Mouse (Mus musculus): Measurements from ENCODE around the gene Tspan5. TPM values are rescaled to one million over a fixed set of nuclear protein-coding genes. Genes with fewer than 3 reads are reported as not detected.

Tspan5 gene
- polyA plus RNA-seq, 1 experiment from 2014 or later, result 25.3 TPM

- H3K4me3 ChIP-seq, result no peak overlapping the region
- H3K4me1 ChIP-seq, result peaks cover 38% of the 10 kb centered on the region
- H3K9me3 ChIP-seq, result no peaks in the 10 kb centered on the region
- peaks cover under 1% of the 10 kb centered on the region; the same call in 1 of the 2 replicates for H3K36me3 ChIP-seq (replicated peaks)
- no peak for DNase-seq (ENCODE audit: extremely low spot score, low spot score)
- 92% methylated on average over 10 of the region's 10 CpGs for WGBS
- H3K27ac ChIP-seq, result no peak overlapping the region
- H3K27me3 ChIP-seq (ENCODE audit: poor library complexity, severe bottlenecking), result no peaks in the 10 kb centered on the region
Observed at GRCm38 (mm10) chr3:138889769-138890295, 147.8 kb downstream of the Tspan5 start.

- 55% methylated on average over 5 of the region's 5 CpGs for WGBS
- peaks cover 26% of the 10 kb centered on the region for H3K36me3 ChIP-seq (replicated peaks)
Observed at GRCm38 (mm10) chr3:138893520-138893919, 151.5 kb downstream of the Tspan5 start.

GRCm38 (mm10) chr3:138897500-138897899 is 155.5 kb downstream of the Tspan5 start:
- DNase-seq (ENCODE audit: extremely low spot score, low spot score), result no peak
- Histone ChIP-seq H3K27me3 (ENCODE audit: poor library complexity, severe bottlenecking) (no peaks in the 10 kb centered on the region), H3K36me3 (replicated peaks) (peaks cover 59% of the 10 kb centered on the region), H3K27ac (no peak overlapping the region), H3K4me3 (no peak overlapping the region), H3K9me3 (no peaks in the 10 kb centered on the region), H3K4me1 (peaks cover 24% of the 10 kb centered on the region)
- 85% methylated on average over 11 of the region's 11 CpGs for WGBS

More at GRCm38 (mm10) chr3:138893520-138893919, 151.5 kb downstream of the Tspan5 start:
- Histone ChIP-seq H3K4me1 (peaks cover 39% of the 10 kb centered on the region), H3K9me3 (no peaks in the 10 kb centered on the region), H3K27ac (peak overlapping the region; percentile 48; the same call in 1 of the 2 replicates), H3K27me3 (ENCODE audit: poor library complexity, severe bottlenecking) (no peaks in the 10 kb centered on the region), H3K4me3 (no peak overlapping the region)
- no peak for DNase-seq (ENCODE audit: extremely low spot score, low spot score)

DNA sequence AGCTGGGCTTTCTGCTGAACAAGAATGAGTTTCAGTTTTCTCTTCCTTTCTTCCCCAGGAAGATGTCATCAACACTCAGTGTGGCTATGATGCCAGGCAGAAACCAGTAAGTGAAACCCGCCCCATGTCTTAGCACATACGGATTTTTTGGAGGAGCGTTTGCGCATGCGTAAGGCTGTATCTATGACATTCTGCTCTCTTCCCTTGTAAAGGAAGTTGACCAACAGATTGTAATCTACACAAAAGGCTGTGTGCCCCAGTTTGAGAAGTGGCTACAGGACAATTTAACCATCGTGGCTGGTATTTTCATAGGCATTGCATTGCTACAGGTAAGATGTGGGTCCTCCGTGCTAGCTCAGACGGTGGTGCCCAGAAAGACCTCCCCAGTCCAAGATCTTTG is 156.1 kb downstream of the Tspan5 start:
- Histone ChIP-seq H3K4me3 (no peak overlapping the region), H3K27me3 (ENCODE audit: poor library complexity, severe bottlenecking) (no peaks in the 10 kb centered on the region), H3K27ac (no peak overlapping the region), H3K36me3 (replicated peaks) (peaks cover 64% of the 10 kb centered on the region), H3K9me3 (no peaks in the 10 kb centered on the region), H3K4me1 (peaks cover 19% of the 10 kb centered on the region)
- 96% methylated on average over 8 of the region's 8 CpGs for WGBS
- no peak for DNase-seq (ENCODE audit: extremely low spot score, low spot score)

DNA sequence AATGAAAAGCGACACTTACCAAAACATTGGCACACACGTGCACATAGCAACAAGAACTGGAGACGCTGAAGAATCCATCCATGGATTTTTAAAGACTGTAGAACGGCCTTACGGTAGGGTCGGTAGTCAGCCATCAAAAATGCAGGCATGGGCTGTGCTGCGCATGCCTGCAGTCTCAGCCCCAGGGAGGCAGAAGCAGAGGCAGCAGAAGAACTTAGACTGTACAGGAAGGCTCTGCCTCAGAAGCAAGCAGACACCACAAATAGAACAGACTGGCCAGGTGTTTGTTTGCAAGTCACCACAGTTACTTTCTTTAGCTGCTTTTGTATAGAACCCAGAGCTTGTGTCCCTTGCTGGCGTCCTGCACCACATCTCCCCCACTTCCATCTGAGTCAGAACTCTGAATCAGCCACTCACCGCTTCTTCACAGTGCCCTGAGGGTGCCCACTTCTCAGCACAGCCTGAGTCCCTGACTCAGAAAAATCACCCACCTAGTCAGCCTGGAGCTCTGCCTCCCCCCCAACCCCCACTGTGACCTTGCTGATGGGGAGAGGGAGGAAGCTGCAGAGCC is 158.7 kb downstream of the Tspan5 start:
- H3K27ac ChIP-seq, result no peak overlapping the region
- DNase-seq (ENCODE audit: extremely low spot score, low spot score), result no peak
- no peaks in the 10 kb centered on the region for H3K27me3 ChIP-seq (ENCODE audit: poor library complexity, severe bottlenecking)
- no peaks in the 10 kb centered on the region for H3K9me3 ChIP-seq
- H3K4me3 ChIP-seq, result no peak overlapping the region
- H3K36me3 ChIP-seq (replicated peaks), result peaks cover 60% of the 10 kb centered on the region
- 93% methylated on average over 9 of the region's 9 CpGs for WGBS
- H3K4me1 ChIP-seq, result peaks cover 8% of the 10 kb centered on the region

DNA sequence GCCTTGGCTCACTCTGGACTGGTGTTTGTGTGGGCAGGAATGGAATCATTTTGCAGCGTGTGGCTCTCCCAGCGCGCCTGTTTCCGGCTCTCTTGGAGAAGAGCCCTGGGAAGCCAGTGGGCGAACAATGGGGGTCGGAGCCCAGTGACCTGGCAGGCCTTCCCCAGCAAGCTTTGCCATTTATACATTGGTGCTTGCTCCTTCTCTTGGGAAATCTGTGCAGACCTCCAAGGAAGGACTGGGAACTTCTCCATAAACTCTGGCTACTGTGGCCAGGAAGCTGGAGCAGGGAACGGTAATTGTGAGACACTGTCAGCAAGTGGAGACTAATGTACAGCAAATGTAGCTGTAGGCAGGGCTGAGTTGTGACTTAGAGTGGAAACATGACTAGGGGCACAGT is 163.7 kb downstream of the Tspan5 start:
- peaks cover 17% of the 10 kb centered on the region for H3K4me1 ChIP-seq
- no peaks in the 10 kb centered on the region for H3K27me3 ChIP-seq (ENCODE audit: poor library complexity, severe bottlenecking)
- no peaks in the 10 kb centered on the region for H3K9me3 ChIP-seq
- H3K4me3 ChIP-seq, result no peak overlapping the region
- WGBS, result 30% methylated on average over 7 of the region's 7 CpGs
- no peak for DNase-seq (ENCODE audit: extremely low spot score, low spot score)
- H3K27ac ChIP-seq, result peak overlapping the region; percentile 77
- H3K36me3 ChIP-seq (replicated peaks), result peaks cover 23% of the 10 kb centered on the region

DNA sequence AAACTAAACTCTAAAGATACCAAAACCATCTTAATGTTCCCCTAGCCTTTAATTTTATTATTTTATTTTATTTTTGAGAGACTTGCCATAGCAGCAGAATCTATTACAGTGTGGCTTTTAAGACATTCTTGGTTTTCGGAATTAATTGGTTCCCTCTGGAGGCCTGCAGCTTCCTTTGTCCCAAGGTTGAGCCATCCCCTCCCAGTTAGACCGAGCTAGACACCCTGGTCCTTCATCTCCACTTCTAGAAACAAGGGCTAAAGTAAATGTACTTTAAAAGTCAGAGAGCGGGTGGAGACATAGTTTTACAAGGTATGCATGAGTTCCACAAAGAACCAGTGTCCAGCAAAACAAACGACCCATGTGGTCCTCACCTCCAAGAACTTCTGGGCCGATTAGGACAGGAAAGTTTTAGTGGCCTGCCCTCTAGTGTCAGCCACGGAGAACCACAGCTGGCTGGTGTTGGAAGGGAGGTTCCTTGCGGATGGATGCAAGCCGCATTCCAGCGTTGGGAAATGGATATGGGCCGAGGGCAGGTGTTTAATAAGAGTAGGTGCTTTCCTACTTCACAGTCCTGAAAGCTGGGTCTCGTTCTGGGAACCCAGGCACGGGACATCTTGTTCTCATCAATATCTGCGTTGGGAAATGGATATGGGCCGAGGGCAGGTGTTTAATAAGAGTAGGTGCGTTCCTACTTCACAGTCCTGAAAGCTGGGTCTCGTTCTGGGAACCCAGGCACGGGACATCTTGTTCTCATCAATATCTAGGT is 164.3 kb downstream of the Tspan5 start:
- peak overlapping the region; percentile 77 for H3K27ac ChIP-seq
- WGBS, result 33% methylated on average over 17 of the region's 17 CpGs

GRCm38 (mm10) chr3:138909313-138909712 is 167.3 kb downstream of the Tspan5 start:
- Histone ChIP-seq H3K9me3 (no peaks in the 10 kb centered on the region), H3K4me3 (no peak overlapping the region), H3K36me3 (replicated peaks) (no peaks in the 10 kb centered on the region), H3K27me3 (ENCODE audit: poor library complexity, severe bottlenecking) (no peaks in the 10 kb centered on the region), H3K4me1 (peaks cover 17% of the 10 kb centered on the region), H3K27ac (no peak overlapping the region)
- 77% methylated on average over 2 of the region's 2 CpGs for WGBS
- peak; percentile 9 for DNase-seq (ENCODE audit: extremely low spot score, low spot score)

More for the DNA sequence above, 164.3 kb downstream of the Tspan5 start:
- Histone ChIP-seq H3K4me3 (no peak overlapping the region), H3K4me1 (peaks cover 17% of the 10 kb centered on the region), H3K27me3 (ENCODE audit: poor library complexity, severe bottlenecking) (no peaks in the 10 kb centered on the region), H3K36me3 (replicated peaks) (peaks cover 17% of the 10 kb centered on the region), H3K9me3 (no peaks in the 10 kb centered on the region)
- DNase-seq (ENCODE audit: extremely low spot score, low spot score), result peak; percentile 73

- WGBS, result 88% methylated on average over 8 of the region's 8 CpGs
- Histone ChIP-seq H3K9me3 (no peaks in the 10 kb centered on the region), H3K27ac (no peak overlapping the region), H3K4me3 (no peak overlapping the region), H3K36me3 (replicated peaks) (no peaks in the 10 kb centered on the region), H3K4me1 (peaks cover 6% of the 10 kb centered on the region), H3K27me3 (ENCODE audit: poor library complexity, severe bottlenecking) (no peaks in the 10 kb centered on the region)
- DNase-seq (ENCODE audit: extremely low spot score, low spot score), result no peak
Observed at GRCm38 (mm10) chr3:138912504-138912903, 170.5 kb downstream of the Tspan5 start.

DNA sequence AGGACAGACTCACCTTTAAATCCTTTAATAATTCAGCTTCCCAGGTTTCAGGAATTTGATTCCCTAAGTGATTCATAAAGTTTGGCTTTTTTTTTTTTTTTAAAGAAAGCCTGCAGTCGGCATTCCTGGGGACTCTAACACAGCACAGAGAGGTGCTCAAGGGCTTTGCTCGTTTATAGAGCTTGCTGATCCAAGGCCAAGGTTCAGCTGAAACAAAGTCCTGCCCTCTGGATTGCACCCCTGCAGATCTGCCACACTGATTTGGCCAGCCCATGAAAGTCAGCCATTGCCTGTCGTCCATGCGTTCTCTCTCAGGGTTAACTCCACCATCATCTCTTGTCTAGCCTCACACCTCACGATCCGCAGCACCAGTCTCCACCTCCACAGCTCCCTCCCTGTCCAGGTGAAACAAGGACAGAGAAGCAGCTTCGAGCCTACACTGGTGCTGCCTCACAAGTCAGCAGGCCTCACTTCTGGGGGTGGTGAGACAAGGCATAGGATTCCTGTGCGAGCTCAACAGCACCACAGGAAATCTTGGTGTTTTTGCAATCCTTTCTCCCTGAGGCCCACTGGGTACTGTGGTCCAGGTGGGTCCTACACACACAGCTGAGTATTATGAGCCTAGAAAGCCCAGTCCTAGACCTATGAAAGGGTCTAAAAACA is 172.8 kb downstream of the Tspan5 start:
- no peak overlapping the region for H3K27ac ChIP-seq
- DNase-seq (ENCODE audit: extremely low spot score, low spot score), result no peak
- no peaks in the 10 kb centered on the region for H3K9me3 ChIP-seq
- 78% methylated on average over 8 of the region's 8 CpGs for WGBS
- no peaks in the 10 kb centered on the region for H3K27me3 ChIP-seq (ENCODE audit: poor library complexity, severe bottlenecking)
- H3K4me3 ChIP-seq, result no peak overlapping the region
- peaks cover 6% of the 10 kb centered on the region for H3K4me1 ChIP-seq
- no peaks in the 10 kb centered on the region for H3K36me3 ChIP-seq (replicated peaks)

GRCm38 (mm10) chr3:138916591-138916990 is 174.6 kb downstream of the Tspan5 start:
- no peak overlapping the region for H3K4me3 ChIP-seq
- no peaks in the 10 kb centered on the region for H3K9me3 ChIP-seq
- H3K4me1 ChIP-seq, result peaks cover 6% of the 10 kb centered on the region
- no peak overlapping the region for H3K27ac ChIP-seq
- WGBS, result 91% methylated on average over 4 of the region's 4 CpGs
- H3K36me3 ChIP-seq (replicated peaks), result no peaks in the 10 kb centered on the region
- DNase-seq (ENCODE audit: extremely low spot score, low spot score), result no peak
- no peaks in the 10 kb centered on the region for H3K27me3 ChIP-seq (ENCODE audit: poor library complexity, severe bottlenecking)

- Histone ChIP-seq H3K9me3 (no peaks in the 10 kb centered on the region), H3K36me3 (replicated peaks) (no peaks in the 10 kb centered on the region), H3K27me3 (ENCODE audit: poor library complexity, severe bottlenecking) (no peaks in the 10 kb centered on the region), H3K4me3 (no peak overlapping the region), H3K4me1 (peaks cover 6% of the 10 kb centered on the region), H3K27ac (no peak overlapping the region)
- 83% methylated on average over 4 of the region's 4 CpGs for WGBS
- no peak for DNase-seq (ENCODE audit: extremely low spot score, low spot score)
Observed at GRCm38 (mm10) chr3:138917016-138917415, 175.0 kb downstream of the Tspan5 start.

DNA sequence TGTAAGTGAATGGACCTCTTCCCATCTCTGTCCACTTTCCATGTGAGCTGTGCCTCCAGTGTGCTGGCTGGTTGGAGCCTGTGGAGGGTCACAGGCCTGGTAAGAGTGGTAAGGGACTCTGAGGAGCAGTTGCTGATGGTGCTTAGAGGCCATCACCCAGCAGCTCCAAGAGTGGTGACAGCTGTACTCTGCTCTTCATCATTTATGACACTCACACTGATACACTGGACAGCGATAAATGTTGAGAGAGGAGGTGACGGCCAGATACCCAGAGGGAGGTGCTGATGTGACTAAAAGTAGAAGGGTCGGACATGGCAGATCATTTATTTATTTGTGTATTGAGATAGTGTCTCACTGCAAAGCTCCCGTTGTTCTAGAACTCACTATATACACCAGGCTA is 176.2 kb downstream of the Tspan5 start:
- Histone ChIP-seq H3K36me3 (replicated peaks) (no peaks in the 10 kb centered on the region), H3K4me3 (no peak overlapping the region), H3K27me3 (ENCODE audit: poor library complexity, severe bottlenecking) (no peaks in the 10 kb centered on the region), H3K4me1 (peaks cover 6% of the 10 kb centered on the region), H3K9me3 (no peaks in the 10 kb centered on the region), H3K27ac (no peak overlapping the region)
- WGBS, result 92% methylated on average over 4 of the region's 4 CpGs
- DNase-seq (ENCODE audit: extremely low spot score, low spot score), result no peak

Measured in forebrain, embryonic 10.5 days (tissue).